Mouse (Mus musculus) heart, postnatal 0 days (tissue): ENCODE results near the gene Slc5a10.

Experiments
- CTCF ChIP-seq: IDR thresholded peaks from 2 replicates; pipeline ENCODE4 v1.5.1; 2016; ENCODE audit warnings: antibody characterized with exemption, control low read depth, low read depth
- EP300 ChIP-seq: IDR thresholded peaks from 2 replicates; pipeline ENCODE4 v1.6.1; 2016; ENCODE audit warnings: antibody characterized with exemption, low read depth

DNA sequence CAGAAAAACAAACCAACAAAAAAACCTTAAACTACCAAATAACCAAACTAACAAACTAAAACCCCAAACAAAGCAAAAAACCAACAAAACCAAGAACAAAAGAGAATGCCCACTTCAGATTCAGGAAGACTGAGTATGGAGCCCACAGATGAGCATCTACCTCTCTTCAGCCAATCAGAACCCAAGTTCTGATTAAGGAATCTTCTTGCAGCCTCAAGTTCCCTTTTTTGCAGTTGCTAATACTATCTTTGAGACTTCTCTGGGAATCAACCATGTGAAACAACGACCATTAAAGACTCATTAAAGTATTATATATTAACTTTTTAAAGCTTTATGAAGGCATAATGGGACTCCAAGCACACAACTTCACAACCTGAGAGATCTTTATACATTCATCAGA is 16.7 kb upstream of the Slc5a10 start:
- TF ChIP-seq CTCF (no peak), EP300 (no peak)
